Mouse (Mus musculus) frontal cortex, adult (tissue): ENCODE measurements around the gene Gm10644.
A peak's percentile ranks its signal among the peaks of the same experiment; 100 is the strongest.

Experiments
- ATAC-seq: cut with Nextera tagmentation; 2 replicates; pipeline ENCODE4 v1.9.2; 2017; ENCODE audit warnings: mild to moderate bottlenecking, moderate library complexity, mixed read lengths; ENCODE audit not compliant: low TSS enrichment

Gene Gm10644

DNA sequence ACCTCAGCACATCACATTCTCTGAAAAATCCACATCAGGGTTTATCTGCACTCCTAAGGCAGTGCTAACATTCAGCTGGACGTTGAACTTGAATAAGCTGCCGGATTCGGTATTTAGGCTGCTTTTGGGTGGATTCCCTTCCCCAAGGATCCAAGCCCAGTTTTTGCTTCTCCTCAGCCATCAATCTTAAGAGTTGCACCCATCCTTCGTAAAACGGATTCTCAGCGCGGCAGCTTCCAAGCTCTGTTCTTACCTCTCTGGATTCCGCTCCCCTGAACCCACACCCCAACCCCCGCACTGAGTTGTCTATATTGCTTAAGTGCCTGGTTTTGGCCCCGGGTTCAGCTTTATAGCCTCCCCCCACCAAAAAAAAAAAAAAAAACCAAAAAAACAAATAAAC lies 56.5 kb downstream of the Gm10644 start:
- 0 out of 2 replicates have a peak, but pooled peaks have one; percentile 4 for ATAC-seq

DNA sequence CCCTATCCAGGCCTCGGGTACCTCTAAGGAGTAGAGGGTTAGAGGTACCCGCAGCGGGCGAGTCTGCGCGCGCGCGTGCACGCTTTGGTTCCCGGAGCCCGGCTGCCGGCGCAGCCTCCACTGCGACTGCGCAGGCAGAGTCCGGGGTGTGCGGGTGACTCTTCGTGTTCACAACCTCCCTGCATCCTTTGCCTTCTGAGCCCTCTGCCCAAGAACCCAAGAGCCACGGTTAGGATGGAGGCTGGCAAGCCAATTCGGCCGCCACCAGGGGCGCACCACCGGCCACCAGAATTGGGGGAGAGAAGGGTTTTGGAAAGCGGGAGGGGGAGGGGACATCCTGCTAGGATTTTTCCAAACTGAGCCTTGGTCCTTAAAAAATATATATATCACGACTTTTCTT lies 57.8 kb downstream of the Gm10644 start:
- 0 out of 2 replicates have a peak, but pooled peaks have one; percentile 1 for ATAC-seq

DNA sequence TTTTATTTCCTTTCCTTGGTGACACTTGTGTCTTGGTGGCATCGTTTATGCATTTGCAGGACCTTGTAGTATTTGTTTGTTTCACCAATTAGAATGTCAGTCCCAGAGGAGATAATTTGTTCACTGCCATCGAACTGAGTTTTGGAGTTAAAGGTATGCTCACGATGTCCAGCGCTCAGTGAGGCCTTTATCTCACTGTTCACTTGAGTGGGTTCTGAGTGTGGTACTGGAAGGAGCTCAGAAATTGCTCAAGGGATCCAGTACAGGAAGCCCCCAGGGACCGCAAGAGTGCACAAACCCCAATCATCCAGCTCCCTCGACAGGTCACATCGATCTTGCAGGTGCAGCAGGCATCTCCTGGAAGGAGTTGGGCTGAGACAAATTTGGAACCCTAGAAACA lies 58.5 kb downstream of the Gm10644 start:
- ATAC-seq: no peak

DNA sequence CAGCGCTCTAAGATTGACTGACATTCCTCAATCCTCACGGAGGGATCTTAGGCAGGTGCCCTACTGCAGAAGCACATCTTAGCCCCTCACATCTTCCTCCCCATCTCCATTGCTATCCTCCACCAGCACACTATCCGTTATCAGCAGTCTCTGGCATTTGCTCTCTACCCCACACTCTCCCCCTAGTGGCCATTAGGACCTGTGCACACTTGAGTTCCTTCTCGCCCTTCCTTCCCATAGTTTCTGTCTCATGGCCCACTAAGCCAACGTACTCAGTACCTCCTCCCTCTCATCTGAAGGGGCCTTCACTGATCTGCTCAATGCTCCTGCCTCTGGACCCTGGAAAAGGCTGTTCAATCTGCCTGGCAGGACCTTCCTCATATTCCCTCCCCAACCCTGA lies 59.1 kb downstream of the Gm10644 start:
- ATAC-seq: 0 out of 2 replicates have a peak, but pooled peaks have one; percentile 12

DNA sequence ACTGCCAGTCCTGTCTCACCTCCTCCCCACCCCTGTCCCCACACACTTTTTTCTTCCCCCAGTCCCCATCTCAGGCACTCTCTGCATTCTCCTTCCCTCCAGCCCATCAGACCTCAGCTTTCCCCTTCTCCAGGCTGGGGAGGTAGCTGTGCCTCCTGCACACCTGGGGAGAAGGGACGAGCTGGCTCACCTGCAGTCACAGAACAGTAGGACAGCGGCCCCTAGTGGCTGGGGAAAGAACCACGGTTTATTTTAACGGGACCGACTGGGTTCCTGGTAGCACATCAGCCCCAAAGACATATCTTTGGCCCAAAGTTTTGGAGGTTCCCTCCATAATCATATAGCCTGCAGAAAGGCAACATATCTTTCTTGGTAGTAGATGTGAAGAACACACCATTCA lies 61.1 kb downstream of the Gm10644 start:
- ATAC-seq: 0 out of 2 replicates have a peak, but pooled peaks have one; percentile 28

DNA sequence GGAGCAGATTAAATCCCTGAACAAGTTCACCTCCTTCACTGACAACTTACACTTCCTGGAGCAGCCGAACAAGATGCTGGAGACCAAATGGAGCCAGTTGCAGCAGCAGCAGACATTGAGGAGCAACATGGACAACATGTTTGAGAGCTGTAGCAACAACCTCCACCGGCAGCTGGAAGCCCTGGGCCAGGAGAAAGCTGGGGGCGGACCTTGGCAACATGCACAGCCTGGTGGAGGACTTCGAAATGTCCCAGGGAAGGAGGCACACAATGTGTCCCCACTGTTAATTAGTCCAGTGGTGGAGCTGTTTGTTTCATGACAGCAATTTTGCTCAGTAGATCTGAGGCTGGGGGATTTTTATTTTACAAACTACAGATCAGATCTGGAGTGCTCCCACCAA lies 62.9 kb downstream of the Gm10644 start:
- ATAC-seq: no peak

DNA sequence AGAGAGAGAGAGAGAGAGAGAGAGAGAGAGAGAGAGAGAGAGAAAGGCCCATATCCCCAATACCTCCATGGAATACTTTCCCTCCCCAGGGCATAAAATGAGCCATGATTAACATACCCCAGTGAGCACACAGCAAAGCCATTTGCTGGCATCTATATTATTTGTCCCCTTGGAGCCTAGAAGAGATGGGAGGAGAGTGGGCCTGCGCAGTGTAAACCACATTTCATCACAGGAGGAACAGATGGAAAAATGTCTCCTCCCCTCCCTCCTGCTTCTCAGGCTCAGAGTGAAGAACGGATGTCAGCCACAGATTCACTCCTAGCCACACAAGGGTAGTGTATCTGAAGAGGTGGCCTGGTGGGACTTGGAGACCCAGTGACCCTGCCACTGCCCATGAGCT lies 66.6 kb downstream of the Gm10644 start:
- no peak for ATAC-seq
